Comparison of ENCODE assay signal across 12 mouse cellular contexts in the genomic region with DNA sequence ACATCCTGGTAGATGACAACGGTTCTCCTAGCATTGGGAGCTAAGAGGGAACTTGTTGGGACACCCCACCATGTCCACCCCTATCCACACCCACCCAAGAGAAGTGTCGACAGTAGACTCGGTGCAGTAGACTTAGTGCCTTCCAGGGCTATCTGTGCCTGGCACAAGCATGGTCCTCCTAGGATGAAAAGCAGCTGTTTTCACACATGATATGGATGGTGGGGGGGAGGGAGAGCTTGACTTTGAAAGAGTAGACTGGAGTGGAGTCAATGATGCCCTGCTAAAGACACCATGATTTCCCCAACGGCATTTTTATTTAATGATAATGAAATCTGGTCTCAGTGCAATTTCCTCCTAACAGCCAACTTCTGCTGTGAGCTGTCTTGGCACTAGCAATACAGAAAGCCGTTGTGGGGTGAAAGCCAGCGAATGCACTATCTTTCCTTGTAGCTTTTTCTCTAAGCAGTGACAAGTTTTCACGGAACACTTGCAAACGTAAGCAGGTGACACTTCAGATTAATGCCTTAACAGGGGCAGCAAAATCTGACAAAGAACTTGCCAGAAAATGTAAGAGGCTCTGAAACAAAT.
A peak's percentile ranks its signal among the peaks of the same experiment; 100 is the strongest.
DNase-seq lines count a peak whose midpoint lies in the region; ATAC-seq lines count a peak whose summit lies in the region.
"Had no signal": no experiment of that assay in that cellular context is flagged by ENCODE, and none has a peak within 500 bp of the region (broad histone marks: within the 10 kb centered on the region; RNA-seq: fewer than 3 reads in every experiment).

No protein-coding gene starts in this region.

- no peaks in the 10 kb centered on the region for H3K27me3 ChIP-seq in heart, embryonic 12.5 days (replicated peaks)
- H3K27me3 ChIP-seq in heart, embryonic 11.5 days (ENCODE audit: control insufficient read depth, insufficient read depth, low read length): no peaks in the 10 kb centered on the region
- no peaks in the 10 kb centered on the region for H3K27me3 ChIP-seq in midbrain, embryonic 14.5 days (ENCODE audit: control insufficient read depth, insufficient read depth, low read length)
- no peaks in the 10 kb centered on the region for H3K27me3 ChIP-seq in midbrain, embryonic 15.5 days (replicated peaks)
- H3K27me3 ChIP-seq: liver, embryonic 12.5 days; megakaryocyte, embryonic 14.5 days; neural tube, embryonic 15.5 days had no signal

- H3K36me3 ChIP-seq in heart, embryonic 12.5 days: no peaks in the 10 kb centered on the region
- H3K36me3 ChIP-seq in heart, embryonic 11.5 days (ENCODE audit: control insufficient read depth, insufficient read depth, low read length): no peaks in the 10 kb centered on the region
- H3K36me3 ChIP-seq in midbrain, embryonic 14.5 days (ENCODE audit: control insufficient read depth, insufficient read depth, low read length): no peaks in the 10 kb centered on the region
- H3K36me3 ChIP-seq in midbrain, embryonic 15.5 days (replicated peaks): no peaks in the 10 kb centered on the region
- H3K36me3 ChIP-seq: liver, embryonic 12.5 days; neural tube, embryonic 15.5 days had no signal

- 0 out of 2 replicates have a peak overlapping the region, but pooled peaks have one; percentile 10 for H3K27ac ChIP-seq in heart, embryonic 12.5 days (ENCODE audit: poor library complexity, severe bottlenecking)
- H3K27ac ChIP-seq in heart, embryonic 11.5 days (ENCODE audit: low read depth, low read length): no peak overlapping the region
- no peak overlapping the region for H3K27ac ChIP-seq in midbrain, embryonic 14.5 days (replicated peaks; ENCODE audit: low read depth, low read length)
- no peak overlapping the region for H3K27ac ChIP-seq in midbrain, embryonic 15.5 days
- H3K27ac ChIP-seq: liver, embryonic 12.5 days; neural tube, embryonic 15.5 days had no signal

- H3K9me3 ChIP-seq in heart, embryonic 12.5 days (replicated peaks): no peaks in the 10 kb centered on the region
- H3K9me3 ChIP-seq in heart, embryonic 11.5 days (replicated peaks; ENCODE audit: control insufficient read depth, low read length): no peaks in the 10 kb centered on the region
- no peaks in the 10 kb centered on the region for H3K9me3 ChIP-seq in midbrain, embryonic 14.5 days (ENCODE audit: control insufficient read depth, low read length)
- H3K9me3 ChIP-seq in midbrain, embryonic 15.5 days: no peaks in the 10 kb centered on the region
- H3K9me3 ChIP-seq: liver, embryonic 12.5 days; neural tube, embryonic 15.5 days had no signal

- H3K4me1 ChIP-seq in heart, embryonic 12.5 days (replicated peaks): peaks cover 28% of the 10 kb centered on the region
- H3K4me1 ChIP-seq in heart, embryonic 11.5 days (ENCODE audit: control insufficient read depth, insufficient read depth, low read length): peaks cover 16% of the 10 kb centered on the region
- no peaks in the 10 kb centered on the region for H3K4me1 ChIP-seq in midbrain, embryonic 14.5 days (ENCODE audit: control insufficient read depth, insufficient read depth, low read length)
- peaks cover 4% of the 10 kb centered on the region; the same call in 1 of the 2 replicates for H3K4me1 ChIP-seq in midbrain, embryonic 15.5 days
- H3K4me1 ChIP-seq: megakaryocyte, embryonic 14.5 days had no signal

- DNase-seq in midbrain, embryonic 14.5 days: peak; percentile 8
- no peak for DNase-seq in cerebellum, adult 11-12 months
- DNase-seq in retina, postnatal 1 day: no peak
- DNase-seq: kidney, postnatal 4 days had no signal

- H3K4me3 ChIP-seq in heart, embryonic 12.5 days: no peak overlapping the region
- H3K4me3 ChIP-seq in heart, embryonic 11.5 days (ENCODE audit: low read depth, low read length): no peak overlapping the region
- H3K4me3 ChIP-seq in midbrain, embryonic 14.5 days (replicated peaks; ENCODE audit: low read depth, low read length): no peak overlapping the region
- H3K4me3 ChIP-seq in midbrain, embryonic 15.5 days: no peak overlapping the region
- H3K4me3 ChIP-seq: liver, embryonic 12.5 days; megakaryocyte, embryonic 14.5 days; neural tube, embryonic 15.5 days had no signal

- WGBS in heart, embryonic 12.5 days: 25% methylated on average over 8 of the region's 8 CpGs
- WGBS in heart, embryonic 11.5 days (ENCODE audit: insufficient replicate concordance): 27% methylated on average over 8 of the region's 8 CpGs
- 87% methylated on average over 8 of the region's 8 CpGs for WGBS in midbrain, embryonic 14.5 days
- WGBS in midbrain, embryonic 15.5 days: 78% methylated on average over 8 of the region's 8 CpGs

- 0 out of 2 replicates have a peak, but pooled peaks have one; percentile 51 for ATAC-seq in heart, embryonic 12.5 days (ENCODE audit: insufficient number of reproducible peaks, low FRiP score)
- ATAC-seq in heart, embryonic 11.5 days (replicated peaks; ENCODE audit: insufficient number of reproducible peaks, low FRiP score, low TSS enrichment): no peak
- ATAC-seq in midbrain, embryonic 14.5 days (ENCODE audit: low FRiP score, low TSS enrichment): no peak
- no peak for ATAC-seq in midbrain, embryonic 15.5 days (replicated peaks)
- ATAC-seq in granulocyte monocyte progenitor cell, adult 5-6 weeks (replicated peaks; ENCODE audit: poor library complexity, severe bottlenecking): peak; percentile 33
- ATAC-seq in megakaryocyte-erythroid progenitor cell, adult 5-6 weeks (replicated peaks; ENCODE audit: low FRiP score, low TSS enrichment, poor library complexity, severe bottlenecking): peak; percentile 74
- ATAC-seq: liver, embryonic 12.5 days had no signal

- no peak overlapping the region for H3K4me2 ChIP-seq in heart, embryonic 12.5 days
- no peak overlapping the region for H3K4me2 ChIP-seq in heart, embryonic 11.5 days
- H3K4me2 ChIP-seq in midbrain, embryonic 14.5 days (ENCODE audit: low read length): no peak overlapping the region
- H3K4me2 ChIP-seq in midbrain, embryonic 15.5 days: no peak overlapping the region
- H3K4me2 ChIP-seq: liver, embryonic 12.5 days; neural tube, embryonic 15.5 days had no signal

- H3K9ac ChIP-seq in heart, embryonic 12.5 days: no peak overlapping the region
- no peak overlapping the region for H3K9ac ChIP-seq in heart, embryonic 11.5 days (ENCODE audit: low read depth, low read length)
- no peak overlapping the region for H3K9ac ChIP-seq in midbrain, embryonic 14.5 days (replicated peaks; ENCODE audit: low read length)
- H3K9ac ChIP-seq in midbrain, embryonic 15.5 days: no peak overlapping the region
- H3K9ac ChIP-seq: liver, embryonic 12.5 days; neural tube, embryonic 15.5 days had no signal

Comparison
In these comparisons a context has a peak if more than half of its experiments do, and no peak if none do; other contexts are left out.
1. ATAC-seq: peak in heart, embryonic 12.5 days (single experiment), granulocyte monocyte progenitor cell, adult 5-6 weeks (single experiment) and megakaryocyte-erythroid progenitor cell, adult 5-6 weeks (single experiment); none in heart, embryonic 11.5 days (single experiment), midbrain, embryonic 14.5 days (single experiment) and midbrain, embryonic 15.5 days (single experiment).